Mouse (Mus musculus): ENCODE results near the gene Tcl1. TPM values are rescaled to one million over a fixed set of nuclear protein-coding genes. Genes with fewer than 3 reads are reported as not detected.
"Not testable (repeated sequence)": the region's sequence is repeated elsewhere in the genome, so short reads cannot be mapped to it uniquely, and the experiment has no call there.

Gene Tcl1
- polyA plus RNA-seq, 1 experiment: not detected

DNA sequence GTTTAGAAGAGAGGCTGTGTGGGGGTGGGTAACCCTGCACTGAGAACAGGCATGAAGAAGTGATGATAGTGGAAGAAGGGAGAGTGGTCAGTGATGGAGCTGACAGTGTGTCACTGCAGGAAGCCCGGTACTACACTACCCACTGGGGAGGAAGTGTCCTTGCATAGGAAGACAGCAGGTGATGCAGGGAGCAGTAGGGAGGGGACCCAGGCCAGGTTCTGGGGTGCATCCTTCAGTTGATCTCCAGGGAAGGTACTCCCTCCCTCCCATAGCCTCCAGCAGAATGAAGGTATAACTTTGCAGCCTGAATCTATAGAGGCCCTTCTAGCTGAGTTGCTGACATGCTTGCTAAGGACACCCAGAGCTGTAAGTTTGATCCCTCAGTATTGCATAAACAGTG is 15.5 kb downstream of the Tcl1 start:
- no peak for TF ChIP-seq GATA1 (IDR thresholded peaks at IDR 0.05; ENCODE audit: low read length)

GRCm38 (mm10) chr12:105201657-105202056 is 20.9 kb downstream of the Tcl1 start, which contains the start of gene Tcl1b4:
Gene Tcl1b4 (plus strand): TSS chr12:105201957.
- not testable (repeated sequence) for TF ChIP-seq GATA1 (IDR thresholded peaks at IDR 0.05; ENCODE audit: low read length)

GRCm38 (mm10) chr12:105190743-105191142 is 31.9 kb downstream of the Tcl1 start, which contains the start of gene Tcl1b3:
Gene Tcl1b3 (plus strand): TSS chr12:105191043.
- TF ChIP-seq GATA1 (IDR thresholded peaks at IDR 0.05; ENCODE audit: low read length): not testable (repeated sequence)

DNA sequence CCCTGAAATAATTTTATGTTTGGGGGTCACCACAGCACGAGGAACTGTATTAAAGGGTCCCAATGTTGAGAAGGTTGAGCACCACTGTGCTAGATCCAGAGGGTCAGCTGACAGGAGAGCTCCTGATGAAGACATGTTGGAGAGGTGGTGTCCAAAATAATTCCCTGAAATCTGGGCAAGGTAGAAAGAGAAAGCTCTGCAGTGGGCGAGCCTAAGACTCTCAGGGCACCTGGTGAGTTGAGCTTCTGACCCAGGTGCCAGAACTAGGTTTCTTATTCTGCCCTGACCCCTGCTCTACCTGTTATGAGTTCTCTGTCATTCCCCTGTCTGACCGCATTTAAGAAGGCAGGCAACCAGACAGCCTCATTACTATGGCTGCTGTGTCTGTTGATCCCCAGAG is 46.5 kb downstream of the Tcl1 start, which contains the start of gene Tcl1b5:
Gene Tcl1b5, plus strand, starts transcription at position 301 of the 400 bp plus-strand sequence.
- TF ChIP-seq GATA1 (IDR thresholded peaks at IDR 0.05; ENCODE audit: low read length): not testable (repeated sequence)

GRCm38 (mm10) chr12:105173366-105173765 is 49.2 kb downstream of the Tcl1 start:
- no peak for TF ChIP-seq GATA1 (IDR thresholded peaks at IDR 0.05; ENCODE audit: low read length)

Other genes starting within 250 kb of the Tcl1 start
- 9.5 TPM in 2 replicates for gene Syne3, start 213.0 kb downstream of the Tcl1 start, polyA plus RNA-seq (2012)
- gene Glrx5, start 190.1 kb downstream of the Tcl1 start, polyA plus RNA-seq (2012): 314 and 423 TPM in 2 replicates
- gene Tcl1b2, start 76.8 kb downstream of the Tcl1 start, polyA plus RNA-seq (2012): not detected in 2 replicates
- not detected in 2 replicates for gene Tcl1b1, start 63.1 kb downstream of the Tcl1 start, polyA plus RNA-seq (2012)
- not detected in 2 replicates for gene Tcl1b5, start 46.4 kb downstream of the Tcl1 start, polyA plus RNA-seq (2012)
- not detected in 2 replicates for gene Tcl1b3, start 31.8 kb downstream of the Tcl1 start, polyA plus RNA-seq (2012)
- gene Tcl1b4, start 20.8 kb downstream of the Tcl1 start, polyA plus RNA-seq (2012): not detected in 2 replicates
- gene Tunar, start 111.1 kb upstream of the Tcl1 start, polyA plus RNA-seq (2012): not detected in 2 replicates
- not detected in 2 replicates for gene D430019H16Rik, start 231.1 kb upstream of the Tcl1 start, polyA plus RNA-seq (2012)

All from G1E-ER4 (cell line).